Mouse (Mus musculus) stomach, embryonic 15.5 days (tissue): ENCODE results near the gene Slc8a1. TPM values are rescaled to one million over a fixed set of nuclear protein-coding genes. Genes with fewer than 3 reads are reported as not detected.

ENCODE experiments used
- ATAC-seq: fragments of 200-750 bp; cut with Nextera tagmentation; 2 replicates; pipeline ENCODE4 v1.8.0; 2017; ENCODE audit warnings: low read depth, moderate number of reproducible peaks, moderate TSS enrichment; ENCODE audit not compliant: insufficient read depth, low FRiP score
- H3K27ac ChIP-seq: fragments of 300-500 bp; sonication (generic); 2 replicates; pipeline ENCODE4 v1.5.1; 2015; ENCODE audit warnings: mild to moderate bottlenecking, inconsistent platforms
- H3K27me3 ChIP-seq: fragments of 300-500 bp; sonication (generic); replicated peaks from 2 replicates; pipeline ENCODE4 v1.6.1; 2015; ENCODE audit warnings: inconsistent platforms
- H3K36me3 ChIP-seq: fragments of 300-500 bp; sonication (generic); 2 replicates; pipeline ENCODE4 v1.6.1; 2015; ENCODE audit warnings: inconsistent platforms
- H3K4me1 ChIP-seq: fragments of 300-500 bp; sonication (generic); 2 replicates; pipeline ENCODE4 v1.6.1; 2015; ENCODE audit warnings: inconsistent platforms
- H3K4me2 ChIP-seq: fragments of 300-500 bp; sonication (generic); 2 replicates; pipeline ENCODE4 v1.6.1; 2015; ENCODE audit warnings: mild to moderate bottlenecking, inconsistent platforms
- H3K4me3 ChIP-seq: fragments of 300-500 bp; sonication (generic); replicated peaks from 2 replicates; pipeline ENCODE4 v1.5.1; 2015; ENCODE audit warnings: inconsistent platforms
- H3K9ac ChIP-seq: fragments of 300-500 bp; sonication (generic); 2 replicates; pipeline ENCODE4 v1.6.1; 2015; ENCODE audit warnings: inconsistent platforms
- H3K9me3 ChIP-seq: fragments of 300-500 bp; sonication (generic); 2 replicates; pipeline ENCODE4 v1.6.1; 2016; ENCODE audit warnings: inconsistent platforms
- WGBS: fragments of 180-500 bp; shearing (Covaris S2); methylation state at CpG from one replicate; pipeline ENCODE4 v1.1.7; 2015; 5-methylcytosine and 5-hydroxymethylcytosine counted together
- polyA plus RNA-seq: library from polyadenylated mRNA; unstranded; fragments of >200 nt; fragmentation: Nextera tagmentation; extraction: Ambion mirVana; gene quantifications from 2 replicates; pipeline ENCODE4 v1.2.1, GENCODE M21; 2015

Gene Slc8a1
- polyA plus RNA-seq, 1 experiment from 2014 or later: 7.4 TPM

DNA sequence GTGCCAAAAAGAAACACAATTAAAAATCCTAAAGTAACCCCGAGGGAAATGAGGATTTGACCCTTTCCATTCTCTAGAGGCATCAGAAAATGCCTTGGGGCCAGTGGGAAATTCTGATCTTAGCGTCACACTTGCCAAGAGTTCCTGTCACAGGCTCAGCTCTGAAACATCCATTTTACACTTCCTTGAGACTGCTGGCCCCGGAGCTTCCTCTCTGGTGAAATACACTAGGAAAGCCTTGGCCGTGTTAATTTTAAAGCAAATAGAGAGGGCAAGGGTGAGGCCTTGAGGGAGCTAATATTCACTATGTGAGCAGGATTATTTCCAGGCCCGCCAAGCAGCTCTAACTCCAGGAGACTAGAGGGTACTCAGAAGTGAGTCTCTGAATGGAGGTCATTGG is 305.0 kb downstream of the Slc8a1 start:
- 36% methylated on average over 5 of the region's 5 CpGs for WGBS
- Histone ChIP-seq H3K4me1 (no peaks in the 10 kb centered on the region), H3K4me2 (no peak overlapping the region), H3K27me3 (no peaks in the 10 kb centered on the region), H3K9me3 (no peaks in the 10 kb centered on the region), H3K9ac (no peak overlapping the region), H3K27ac (no peak overlapping the region), H3K4me3 (no peak overlapping the region), H3K36me3 (no peaks in the 10 kb centered on the region)
- ATAC-seq: no peak

- no peaks in the 10 kb centered on the region for H3K27me3 ChIP-seq
- H3K9ac ChIP-seq: no peak overlapping the region
- H3K4me2 ChIP-seq: no peak overlapping the region
- no peak overlapping the region for H3K27ac ChIP-seq
- no peaks in the 10 kb centered on the region for H3K36me3 ChIP-seq
- H3K4me1 ChIP-seq: no peaks in the 10 kb centered on the region
- no peak for ATAC-seq
- H3K4me3 ChIP-seq: no peak overlapping the region
- H3K9me3 ChIP-seq: no peaks in the 10 kb centered on the region
- WGBS: 74% methylated on average over 2 of the region's 2 CpGs
Observed at GRCm38 (mm10) chr17:81432733-81433132, 305.4 kb downstream of the Slc8a1 start.

DNA sequence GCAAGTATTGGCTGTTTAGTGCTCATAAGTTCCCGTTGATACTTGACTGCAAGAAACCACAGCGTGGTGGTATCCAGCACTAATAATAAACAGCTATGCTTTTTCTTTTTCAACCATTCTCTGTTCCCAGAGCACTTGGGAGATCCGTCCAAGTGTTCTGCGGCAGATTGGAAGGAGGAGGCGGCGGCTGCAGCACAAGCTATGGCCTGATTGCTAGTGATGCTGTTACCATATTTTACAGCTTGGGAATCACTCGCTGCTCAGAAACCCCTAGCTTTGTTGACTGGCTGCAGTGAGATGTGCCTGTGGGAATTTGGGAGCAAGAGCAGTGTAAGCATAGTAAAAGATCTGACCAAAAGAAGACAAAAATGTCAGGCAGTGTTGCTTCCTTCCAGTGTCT is 310.9 kb downstream of the Slc8a1 start:
- no peak overlapping the region for H3K4me3 ChIP-seq
- no peaks in the 10 kb centered on the region for H3K27me3 ChIP-seq
- no peak overlapping the region for H3K27ac ChIP-seq
- no peaks in the 10 kb centered on the region for H3K4me1 ChIP-seq
- no peak overlapping the region for H3K9ac ChIP-seq
- ATAC-seq: no peak
- H3K4me2 ChIP-seq: no peak overlapping the region
- no peaks in the 10 kb centered on the region for H3K36me3 ChIP-seq
- H3K9me3 ChIP-seq: no peaks in the 10 kb centered on the region
- WGBS: 91% methylated on average over 7 of the region's 7 CpGs

GRCm38 (mm10) chr17:81424256-81424912 is 313.8 kb downstream of the Slc8a1 start:
- WGBS: 56% methylated on average over 10 of the region's 10 CpGs
- H3K36me3 ChIP-seq: no peaks in the 10 kb centered on the region

DNA sequence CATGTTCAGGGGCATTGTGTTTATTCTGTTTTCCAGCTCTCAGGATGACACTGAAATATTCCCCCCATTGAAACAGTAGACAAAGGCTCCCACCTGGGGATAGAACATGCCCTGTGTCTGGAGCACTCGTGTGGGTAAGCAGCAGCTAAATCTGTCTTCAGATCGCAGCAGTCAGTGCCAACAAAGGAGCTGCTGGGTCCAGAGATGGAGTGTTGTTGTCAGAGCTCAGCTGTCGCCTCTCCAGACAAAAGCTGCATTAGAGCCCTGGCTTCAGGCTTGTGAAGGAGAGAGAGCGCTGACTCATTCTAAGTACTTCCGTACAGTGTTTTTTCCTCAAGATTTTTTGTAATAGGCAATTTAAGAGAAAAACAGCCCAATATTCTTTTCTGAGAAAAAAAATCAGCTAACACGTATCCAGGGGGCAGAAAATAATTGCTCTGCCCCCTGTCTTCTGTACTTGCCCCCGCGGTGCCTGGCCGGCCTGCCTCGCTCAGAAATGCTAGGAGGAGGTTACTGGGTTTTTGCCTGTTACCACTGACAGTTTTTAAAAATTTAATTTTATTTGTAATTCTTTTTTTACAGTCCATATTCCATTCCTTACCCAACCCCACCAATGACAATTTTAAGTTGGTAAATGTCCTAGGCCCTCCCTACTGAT is 318.2 kb downstream of the Slc8a1 start:
- Histone ChIP-seq H3K4me2 (no peak overlapping the region), H3K9me3 (no peaks in the 10 kb centered on the region), H3K36me3 (no peaks in the 10 kb centered on the region), H3K4me3 (no peak overlapping the region), H3K27me3 (no peaks in the 10 kb centered on the region), H3K4me1 (no peaks in the 10 kb centered on the region), H3K27ac (no peak overlapping the region), H3K9ac (no peak overlapping the region)
- no peak for ATAC-seq
- WGBS: 73% methylated on average over 10 of the region's 10 CpGs

More at GRCm38 (mm10) chr17:81424256-81424912, 313.8 kb downstream of the Slc8a1 start:
- Histone ChIP-seq H3K4me1 (no peaks in the 10 kb centered on the region), H3K4me2 (no peak overlapping the region), H3K9ac (no peak overlapping the region), H3K27ac (no peak overlapping the region), H3K9me3 (no peaks in the 10 kb centered on the region), H3K4me3 (no peak overlapping the region), H3K27me3 (no peaks in the 10 kb centered on the region)
- ATAC-seq: no peak

- no peaks in the 10 kb centered on the region for H3K36me3 ChIP-seq
- no peak overlapping the region for H3K4me3 ChIP-seq
- H3K27ac ChIP-seq: no peak overlapping the region
- no peaks in the 10 kb centered on the region for H3K27me3 ChIP-seq
- no peaks in the 10 kb centered on the region for H3K4me1 ChIP-seq
- H3K9ac ChIP-seq: no peak overlapping the region
- no peak for ATAC-seq
- no peaks in the 10 kb centered on the region for H3K9me3 ChIP-seq
- 85% methylated on average over 6 of the region's 6 CpGs for WGBS
- no peak overlapping the region for H3K4me2 ChIP-seq
Observed at GRCm38 (mm10) chr17:81416361-81417114, 321.6 kb downstream of the Slc8a1 start.

- no peaks in the 10 kb centered on the region for H3K27me3 ChIP-seq
- WGBS: 89% methylated on average over 4 of the region's 4 CpGs
Observed at GRCm38 (mm10) chr17:81412736-81413135, 325.4 kb downstream of the Slc8a1 start.

DNA sequence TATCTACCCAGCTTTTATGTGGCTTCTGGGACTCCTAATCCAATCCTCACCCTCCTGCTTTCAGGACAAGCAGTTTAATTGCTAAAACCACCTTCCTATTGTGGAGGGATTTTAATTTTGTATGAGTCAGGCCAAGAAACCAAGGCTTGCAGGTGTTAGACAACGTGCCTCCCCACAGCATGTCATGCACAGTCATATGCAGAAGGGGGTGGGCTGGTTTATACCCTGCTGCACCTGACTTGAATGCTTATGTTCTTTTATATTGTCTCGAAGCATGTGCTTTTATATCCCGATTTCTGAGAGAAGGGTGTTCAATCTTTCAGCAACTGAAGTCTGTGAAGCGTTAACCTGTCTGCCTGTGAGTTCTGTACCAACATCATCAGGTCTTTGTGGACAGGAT is 334.0 kb downstream of the Slc8a1 start:
- Histone ChIP-seq H3K9ac (no peak overlapping the region), H3K4me1 (no peaks in the 10 kb centered on the region), H3K4me2 (no peak overlapping the region), H3K27me3 (no peaks in the 10 kb centered on the region), H3K4me3 (no peak overlapping the region), H3K9me3 (no peaks in the 10 kb centered on the region), H3K27ac (no peak overlapping the region), H3K36me3 (no peaks in the 10 kb centered on the region)
- WGBS: 77% methylated on average over 4 of the region's 4 CpGs
- no peak for ATAC-seq

More at GRCm38 (mm10) chr17:81412736-81413135, 325.4 kb downstream of the Slc8a1 start:
- no peaks in the 10 kb centered on the region for H3K9me3 ChIP-seq
- no peak overlapping the region for H3K9ac ChIP-seq
- H3K36me3 ChIP-seq: no peaks in the 10 kb centered on the region
- no peak for ATAC-seq
- H3K4me3 ChIP-seq: no peak overlapping the region
- no peak overlapping the region for H3K27ac ChIP-seq
- H3K4me1 ChIP-seq: no peaks in the 10 kb centered on the region
- no peak overlapping the region for H3K4me2 ChIP-seq

GRCm38 (mm10) chr17:81403121-81403520 is 335.1 kb downstream of the Slc8a1 start:
- H3K27me3 ChIP-seq: no peaks in the 10 kb centered on the region
- no peak overlapping the region for H3K27ac ChIP-seq
- no peak overlapping the region for H3K4me2 ChIP-seq
- no peak overlapping the region for H3K4me3 ChIP-seq
- no peak overlapping the region for H3K9ac ChIP-seq
- H3K36me3 ChIP-seq: no peaks in the 10 kb centered on the region
- no peaks in the 10 kb centered on the region for H3K9me3 ChIP-seq
- H3K4me1 ChIP-seq: no peaks in the 10 kb centered on the region
- no peak for ATAC-seq
- 81% methylated on average over 4 of the region's 4 CpGs for WGBS

DNA sequence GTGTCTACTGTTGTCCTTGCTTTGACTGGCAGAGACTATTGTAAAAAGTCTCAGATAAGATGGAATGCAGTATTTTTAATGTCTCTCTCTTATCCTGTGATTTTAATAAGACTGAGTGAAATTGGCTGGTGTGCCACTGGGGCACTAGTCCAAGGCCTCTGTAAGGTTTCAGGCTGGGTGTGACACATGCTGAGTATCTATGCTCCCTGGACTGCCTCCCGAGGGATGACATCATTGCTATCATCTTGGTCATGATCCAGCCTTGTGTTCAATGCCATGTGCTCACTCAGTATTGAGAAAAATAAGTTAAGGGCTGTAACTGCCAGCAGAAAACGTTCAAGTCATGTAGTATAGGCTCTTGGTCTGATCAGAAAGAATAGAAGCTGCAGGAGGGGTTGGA is 335.5 kb downstream of the Slc8a1 start:
- peak; percentile 58; the same call in 1 of the 2 replicates for ATAC-seq

DNA sequence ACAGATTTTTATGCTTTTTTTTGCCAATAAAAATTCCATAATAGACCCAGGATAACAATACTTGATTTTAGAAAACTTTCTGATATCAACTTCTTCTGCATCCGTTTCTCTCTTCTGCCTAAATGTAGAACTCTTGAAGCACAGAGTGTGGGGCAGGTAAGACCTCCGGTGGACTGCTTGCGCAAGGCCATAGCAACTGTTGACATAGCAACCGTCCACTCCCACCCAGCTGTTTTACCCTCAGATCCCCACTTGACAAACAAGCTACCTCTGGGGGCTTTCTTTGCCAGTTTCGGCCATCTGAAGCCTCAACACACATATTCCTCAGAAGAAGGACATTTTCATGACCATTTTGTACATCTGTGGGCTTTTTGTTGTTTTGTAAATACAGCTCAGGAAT is 337.8 kb downstream of the Slc8a1 start:
- Histone ChIP-seq H3K9ac (no peak overlapping the region), H3K36me3 (no peaks in the 10 kb centered on the region), H3K9me3 (no peaks in the 10 kb centered on the region), H3K4me3 (no peak overlapping the region), H3K27ac (no peak overlapping the region), H3K4me2 (no peak overlapping the region), H3K4me1 (no peaks in the 10 kb centered on the region), H3K27me3 (no peaks in the 10 kb centered on the region)
- ATAC-seq: no peak
- WGBS: 56% methylated on average over 5 of the region's 5 CpGs

More for the DNA sequence above, 335.5 kb downstream of the Slc8a1 start:
- no peak overlapping the region for H3K4me3 ChIP-seq
- H3K9ac ChIP-seq: no peak overlapping the region
- H3K4me2 ChIP-seq: no peak overlapping the region
- no peaks in the 10 kb centered on the region for H3K4me1 ChIP-seq
- H3K27me3 ChIP-seq: no peaks in the 10 kb centered on the region
- WGBS: 51% methylated on average over 2 of the region's 2 CpGs
- no peaks in the 10 kb centered on the region for H3K36me3 ChIP-seq
- no peaks in the 10 kb centered on the region for H3K9me3 ChIP-seq
- H3K27ac ChIP-seq: no peak overlapping the region

DNA sequence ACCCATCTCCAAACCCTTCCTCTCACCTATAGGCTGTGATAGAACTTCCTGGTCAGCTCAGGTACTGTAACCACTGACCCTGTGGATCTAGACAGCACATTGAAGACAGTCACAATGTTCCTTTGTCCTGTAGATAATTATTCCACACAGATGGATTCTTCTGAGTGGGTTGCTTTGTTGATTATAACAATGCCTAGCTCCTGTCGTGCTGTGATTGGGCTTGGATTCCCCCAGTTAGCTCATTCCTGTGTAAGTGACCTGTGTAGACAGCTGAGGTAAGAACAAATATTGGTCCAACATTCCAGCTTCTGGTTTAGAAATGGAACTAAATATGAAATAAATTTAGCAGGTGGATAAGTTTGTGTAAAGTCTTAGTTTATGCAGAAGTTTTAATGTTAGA is 340.7 kb downstream of the Slc8a1 start:
- Histone ChIP-seq H3K4me2 (no peak overlapping the region), H3K27me3 (no peaks in the 10 kb centered on the region), H3K4me1 (0 out of 2 replicates have a peak, but pooled peaks cover 3% of the 10 kb centered on the region), H3K36me3 (no peaks in the 10 kb centered on the region), H3K4me3 (no peak overlapping the region), H3K9me3 (no peaks in the 10 kb centered on the region), H3K9ac (no peak overlapping the region), H3K27ac (no peak overlapping the region)
- WGBS: 60% methylated on average over 1 of the region's 1 CpGs
- ATAC-seq: no peak
